Mouse (Mus musculus): Measurements from ENCODE around the gene Palm2. TPM values are rescaled to one million over a fixed set of nuclear protein-coding genes. Genes with fewer than 3 reads are reported as not detected.

Gene Palm2
- polyA plus RNA-seq, 1 experiment from 2014 or later, result 4.1 TPM

DNA sequence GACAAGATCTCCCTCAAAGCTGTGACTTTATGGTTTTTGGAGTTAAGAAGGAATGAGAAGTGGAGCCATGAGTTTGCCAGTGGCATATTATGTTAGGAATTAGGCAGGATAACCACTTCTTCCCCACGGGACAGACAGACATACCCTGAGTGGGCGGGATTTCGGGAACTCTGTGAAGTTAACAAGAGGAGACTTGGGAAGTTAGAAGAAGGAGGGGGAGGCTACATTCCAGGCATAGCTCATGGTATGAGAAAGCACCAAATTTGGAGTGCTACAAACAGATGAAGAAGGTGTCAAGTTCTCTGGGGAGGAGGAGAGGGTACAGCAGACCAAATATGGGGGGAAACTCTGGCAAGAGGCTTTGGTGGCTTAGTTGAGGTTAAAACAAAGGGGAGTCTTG, 126.0 kb downstream of the Palm2 start:
- Histone ChIP-seq H3K4me1 (peaks cover 32% of the 10 kb centered on the region), H3K9me3 (no peaks in the 10 kb centered on the region), H3K36me3 (replicated peaks) (no peaks in the 10 kb centered on the region), H3K4me3 (no peak overlapping the region), H3K27me3 (replicated peaks; ENCODE audit: low read depth, poor library complexity, severe bottlenecking) (0 out of 2 replicates have a peak, but pooled peaks cover 3% of the 10 kb centered on the region), H3K27ac (replicated peaks) (peak overlapping the region; percentile 19; the same call in 1 of the 2 replicates)
- WGBS, result 45% methylated on average over 3 of the region's 3 CpGs
- DNase-seq (ENCODE audit: low spot score), result no peak

DNA sequence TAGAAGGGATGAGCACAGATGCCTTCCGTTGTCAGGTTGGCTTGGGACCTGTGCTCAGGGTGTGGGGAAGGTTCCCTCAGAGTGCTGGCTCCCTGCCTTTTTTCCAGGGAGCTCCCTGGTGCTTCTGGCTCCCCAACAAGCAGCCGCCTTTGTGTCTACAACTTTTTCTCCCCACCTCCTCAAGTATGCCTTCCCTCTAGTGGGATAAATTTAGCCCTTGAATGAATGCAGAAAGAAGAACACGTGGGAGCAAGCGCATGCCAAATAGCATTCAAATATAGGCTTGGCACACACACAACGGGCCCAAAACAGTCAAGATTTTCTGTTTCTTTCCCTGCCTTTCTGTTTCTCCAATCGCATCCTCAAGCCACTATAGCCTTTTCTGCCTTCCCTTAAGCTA, 127.0 kb downstream of the Palm2 start:
- Histone ChIP-seq H3K4me1 (peaks cover 28% of the 10 kb centered on the region), H3K27ac (replicated peaks) (peak overlapping the region; percentile 19), H3K4me3 (no peak overlapping the region), H3K9me3 (no peaks in the 10 kb centered on the region), H3K36me3 (replicated peaks) (no peaks in the 10 kb centered on the region), H3K27me3 (replicated peaks; ENCODE audit: low read depth, poor library complexity, severe bottlenecking) (peaks cover 6% of the 10 kb centered on the region)
- 82% methylated on average over 6 of the region's 6 CpGs for WGBS
- DNase-seq (ENCODE audit: low spot score), result no peak

DNA sequence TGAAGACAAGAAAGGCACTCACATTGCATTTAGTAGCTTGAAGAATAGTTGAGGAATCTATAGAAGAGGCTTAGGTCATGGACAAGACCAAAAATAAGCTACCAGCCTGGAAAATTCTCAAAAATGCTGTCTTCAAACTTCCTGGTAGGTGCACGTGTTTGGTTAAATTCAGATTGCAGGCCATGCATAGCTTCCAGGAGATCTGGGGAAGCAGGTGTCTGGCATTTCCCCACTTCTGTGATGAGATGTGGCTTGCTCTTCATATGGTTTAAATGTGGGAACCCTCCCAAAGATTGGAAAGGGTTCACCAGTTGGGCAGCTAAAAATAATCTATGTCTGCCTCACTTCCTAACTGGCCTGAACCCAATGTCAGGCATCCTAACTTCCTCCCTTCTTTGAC, 131.2 kb downstream of the Palm2 start:
- H3K27ac ChIP-seq (replicated peaks), result no peak overlapping the region
- H3K9me3 ChIP-seq, result no peaks in the 10 kb centered on the region
- H3K4me1 ChIP-seq, result peaks cover 37% of the 10 kb centered on the region
- H3K36me3 ChIP-seq (replicated peaks), result no peaks in the 10 kb centered on the region
- DNase-seq (ENCODE audit: low spot score), result no peak
- peaks cover 29% of the 10 kb centered on the region for H3K27me3 ChIP-seq (replicated peaks; ENCODE audit: low read depth, poor library complexity, severe bottlenecking)
- H3K4me3 ChIP-seq, result no peak overlapping the region
- 94% methylated on average over 1 of the region's 1 CpGs for WGBS

DNA sequence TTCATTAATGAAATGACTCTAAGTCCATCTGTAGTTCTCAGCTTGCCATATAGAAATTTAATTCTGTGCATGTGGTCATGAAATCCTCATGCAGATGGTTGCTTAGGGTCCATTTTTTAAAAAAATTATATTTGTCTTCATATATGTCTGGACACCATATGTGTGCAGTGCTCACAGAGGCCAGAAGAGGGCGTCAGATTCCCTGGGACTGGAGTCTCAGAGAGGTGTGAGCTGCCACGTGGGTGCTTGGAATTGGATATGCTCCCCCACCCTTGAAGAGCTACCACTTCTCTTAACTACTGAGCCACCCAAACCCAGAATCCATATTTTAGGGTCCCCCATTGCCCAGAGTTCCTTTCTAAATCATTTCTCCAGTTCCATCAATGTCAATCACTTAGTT, 131.8 kb downstream of the Palm2 start:
- no peak for DNase-seq (ENCODE audit: low spot score)
- Histone ChIP-seq H3K27ac (replicated peaks) (no peak overlapping the region), H3K27me3 (replicated peaks; ENCODE audit: low read depth, poor library complexity, severe bottlenecking) (peaks cover 29% of the 10 kb centered on the region), H3K36me3 (replicated peaks) (no peaks in the 10 kb centered on the region), H3K9me3 (no peaks in the 10 kb centered on the region), H3K4me1 (peaks cover 35% of the 10 kb centered on the region), H3K4me3 (no peak overlapping the region)
- WGBS, result 62% methylated on average over 2 of the region's 2 CpGs

DNA sequence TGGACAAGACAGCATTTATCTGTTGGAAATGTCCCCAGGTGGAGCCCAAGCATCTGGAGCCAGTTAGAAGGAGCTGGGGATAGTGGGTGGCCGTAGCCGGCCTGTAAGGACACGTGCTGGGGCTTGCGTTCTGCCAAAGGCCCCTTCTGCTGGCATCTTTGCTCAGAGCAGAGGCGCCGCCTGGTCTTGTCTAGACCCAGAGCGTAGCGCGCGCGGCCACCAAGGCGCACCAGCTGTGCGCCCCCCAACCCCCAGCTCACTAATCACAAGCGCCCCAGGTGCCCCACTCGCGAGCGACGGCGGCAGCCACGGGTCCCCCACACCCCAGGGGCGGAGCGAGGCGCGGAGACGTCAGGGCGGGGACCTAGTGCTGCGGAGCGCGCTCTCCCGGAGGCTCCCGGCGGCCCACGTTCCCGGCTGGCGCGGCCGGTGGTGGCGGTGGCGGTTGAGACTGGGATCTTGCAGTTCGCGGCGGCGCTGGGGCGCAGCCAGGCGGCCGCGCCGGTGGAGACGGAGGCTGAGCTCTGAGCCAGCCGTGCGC, 133.7 kb downstream of the Palm2 start, which contains the start of gene Pakap:
Pakap (plus strand) TSS at position 514 of the 541 bp plus-strand sequence.
- peak within 1 kb of the TSS; percentile 79 for H3K4me3 ChIP-seq
- peak within 1 kb of the TSS; percentile 94 for H3K27ac ChIP-seq (replicated peaks)
- no peaks in the 10 kb centered on the region for H3K9me3 ChIP-seq
- WGBS, result under 1% methylated on average over 51 of the region's 51 CpGs
- peaks cover 26% of the 10 kb centered on the region for H3K27me3 ChIP-seq (replicated peaks; ENCODE audit: low read depth, poor library complexity, severe bottlenecking)
- peaks cover 35% of the 10 kb centered on the region for H3K4me1 ChIP-seq
- no peaks in the 10 kb centered on the region for H3K36me3 ChIP-seq (replicated peaks)
- DNase-seq (ENCODE audit: low spot score), result peak; percentile 83

DNA sequence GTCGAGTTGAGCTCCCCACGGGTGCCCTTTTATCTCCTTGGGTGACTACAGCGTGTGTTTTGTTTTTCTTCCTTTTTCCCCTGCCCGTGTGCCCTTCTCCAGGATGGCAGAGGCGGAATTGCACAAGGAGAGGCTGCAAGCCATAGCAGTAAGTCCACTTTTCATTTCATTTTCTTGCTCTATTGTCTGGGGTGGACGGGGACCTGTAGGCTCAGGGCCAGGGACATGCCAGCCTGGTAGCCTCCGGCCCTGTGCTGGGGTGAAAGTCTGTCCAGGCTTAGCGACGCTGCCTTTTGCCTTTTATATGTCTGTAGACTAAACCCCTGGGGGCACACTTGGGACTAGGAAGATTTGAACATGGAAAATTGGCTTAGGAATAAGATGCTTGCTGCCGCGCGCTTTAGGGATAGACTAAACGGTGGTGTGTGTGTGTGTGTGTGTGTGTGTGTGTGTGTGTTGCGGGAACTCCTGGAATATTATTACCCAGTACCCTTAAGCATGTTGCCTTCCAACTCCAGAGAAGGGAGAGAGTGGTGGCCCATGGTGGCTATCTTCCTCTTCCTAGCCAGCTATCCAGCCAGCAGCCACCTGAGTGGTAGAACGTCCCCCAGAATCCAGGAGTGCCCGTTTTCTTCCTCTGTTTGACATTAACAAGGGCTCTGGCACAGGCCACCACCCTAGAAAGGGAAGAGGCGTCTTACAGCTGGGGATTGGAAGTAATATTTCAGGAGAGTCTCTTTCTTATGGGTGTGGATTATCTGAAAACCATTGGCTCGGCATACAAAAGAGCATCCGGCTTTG, 134.4 kb downstream of the Palm2 start:
- H3K27me3 ChIP-seq (replicated peaks; ENCODE audit: low read depth, poor library complexity, severe bottlenecking), result peaks cover 26% of the 10 kb centered on the region
- whole genome bisulfite sequencing, result 39% methylated on average over 19 of the region's 19 CpGs
- no peaks in the 10 kb centered on the region for H3K9me3 ChIP-seq
- peak overlapping the region; percentile 79 for H3K4me3 ChIP-seq
- peak overlapping the region; percentile 94 for H3K27ac ChIP-seq (replicated peaks)
- peak; percentile 55 for DNase-seq (ENCODE audit: low spot score)
- no peaks in the 10 kb centered on the region for H3K36me3 ChIP-seq (replicated peaks)
- peaks cover 35% of the 10 kb centered on the region for H3K4me1 ChIP-seq

DNA sequence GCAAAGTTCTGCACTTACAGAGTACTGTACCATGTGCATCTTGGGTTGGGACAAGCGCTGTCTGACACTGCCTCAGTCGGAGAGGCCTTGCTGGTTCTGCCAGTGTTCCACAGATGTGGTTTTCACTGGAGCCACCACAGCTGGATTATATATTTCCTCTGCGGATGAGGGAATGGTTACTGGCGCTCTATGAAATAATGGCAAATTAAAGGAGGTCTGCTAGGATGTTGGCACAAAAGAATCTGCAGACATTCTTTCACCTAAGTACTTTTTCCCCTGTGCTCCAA, 135.0 kb downstream of the Palm2 start:
- no peaks in the 10 kb centered on the region for H3K9me3 ChIP-seq
- no peaks in the 10 kb centered on the region for H3K36me3 ChIP-seq (replicated peaks)
- H3K4me1 ChIP-seq, result peaks cover 35% of the 10 kb centered on the region
- H3K27ac ChIP-seq (replicated peaks), result 0 out of 2 replicates have a peak overlapping the region, but pooled peaks have one; percentile 94
- peaks cover 26% of the 10 kb centered on the region for H3K27me3 ChIP-seq (replicated peaks; ENCODE audit: low read depth, poor library complexity, severe bottlenecking)
- WGBS, result 82% methylated on average over 4 of the region's 4 CpGs
- peak overlapping the region; percentile 79 for H3K4me3 ChIP-seq
- DNase-seq (ENCODE audit: low spot score), result no peak

DNA sequence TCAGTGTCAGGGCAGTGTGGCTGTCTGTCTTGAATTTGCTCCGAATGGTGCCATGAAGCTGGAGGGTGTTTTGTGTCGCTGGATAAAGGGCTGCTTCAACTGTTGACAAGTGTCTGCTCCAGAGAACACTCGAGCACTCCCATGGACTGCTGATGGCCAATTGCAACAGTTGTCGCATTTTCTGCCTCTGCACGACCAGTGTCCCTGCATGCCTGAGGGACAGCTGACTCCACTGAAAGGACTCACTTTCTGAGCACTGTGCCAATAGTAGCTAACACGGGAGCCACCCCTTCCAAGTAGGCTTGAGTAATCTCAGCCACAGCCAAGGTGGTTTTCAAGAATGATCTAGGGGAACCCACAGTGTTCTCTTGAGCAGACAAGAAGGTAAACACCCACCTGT, 135.7 kb downstream of the Palm2 start:
- H3K9me3 ChIP-seq, result no peaks in the 10 kb centered on the region
- no peak for DNase-seq (ENCODE audit: low spot score)
- H3K27ac ChIP-seq (replicated peaks), result no peak overlapping the region
- H3K27me3 ChIP-seq (replicated peaks; ENCODE audit: low read depth, poor library complexity, severe bottlenecking), result peaks cover 26% of the 10 kb centered on the region
- H3K4me1 ChIP-seq, result peaks cover 35% of the 10 kb centered on the region
- 62% methylated on average over 6 of the region's 6 CpGs for WGBS
- no peaks in the 10 kb centered on the region for H3K36me3 ChIP-seq (replicated peaks)
- peak overlapping the region; percentile 79; the same call in 1 of the 2 replicates for H3K4me3 ChIP-seq

DNA sequence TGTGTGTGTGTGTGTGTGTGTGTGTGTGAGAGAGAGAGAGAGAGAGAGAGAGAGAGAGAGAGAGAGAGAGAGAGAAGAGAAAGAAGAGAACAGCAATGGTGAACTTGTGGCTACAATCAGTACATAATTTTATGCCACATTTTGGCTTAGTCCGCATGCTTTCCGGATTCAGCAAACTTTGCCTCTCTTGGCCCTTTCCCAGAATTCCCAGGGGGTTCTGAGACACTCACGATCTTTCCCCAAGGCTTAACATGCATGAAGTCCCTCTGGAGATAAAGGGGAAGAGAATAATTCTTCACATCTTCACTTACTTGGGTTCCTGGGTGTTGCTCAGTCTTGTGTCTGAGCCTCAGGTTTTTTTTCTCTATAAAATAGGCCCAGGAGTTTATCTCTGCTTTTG, 136.2 kb downstream of the Palm2 start:
- no peaks in the 10 kb centered on the region for H3K9me3 ChIP-seq
- no peak overlapping the region for H3K27ac ChIP-seq (replicated peaks)
- H3K4me1 ChIP-seq, result peaks cover 35% of the 10 kb centered on the region
- no peak overlapping the region for H3K4me3 ChIP-seq
- H3K36me3 ChIP-seq (replicated peaks), result no peaks in the 10 kb centered on the region
- no peak for DNase-seq (ENCODE audit: low spot score)
- 77% methylated on average over 3 of the region's 3 CpGs for WGBS
- peaks cover 26% of the 10 kb centered on the region for H3K27me3 ChIP-seq (replicated peaks; ENCODE audit: low read depth, poor library complexity, severe bottlenecking)

DNA sequence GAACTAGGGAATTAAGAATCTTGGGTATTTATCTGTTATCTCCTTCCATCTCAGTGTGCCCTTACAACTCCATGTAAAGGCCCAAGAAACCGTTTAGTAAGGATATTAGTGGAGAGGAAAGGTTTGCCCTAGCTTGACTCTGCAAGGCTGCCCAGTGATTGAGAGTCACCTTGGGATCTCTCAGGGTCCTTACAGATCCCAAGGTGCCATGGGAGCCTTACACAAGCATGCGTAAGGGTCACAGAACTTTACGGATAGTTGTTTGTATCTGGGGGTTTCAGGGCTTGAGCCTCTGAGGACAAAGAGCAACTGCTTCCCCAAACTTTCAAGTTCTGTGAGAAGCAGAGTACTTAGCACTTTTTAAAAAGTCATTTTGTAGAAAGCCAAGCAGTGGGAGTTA, 140.1 kb downstream of the Palm2 start:
- H3K4me3 ChIP-seq, result no peak overlapping the region
- H3K27ac ChIP-seq (replicated peaks), result no peak overlapping the region
- H3K36me3 ChIP-seq (replicated peaks), result no peaks in the 10 kb centered on the region
- H3K4me1 ChIP-seq, result peaks cover 13% of the 10 kb centered on the region
- 86% methylated on average over 3 of the region's 3 CpGs for WGBS
- no peak for DNase-seq (ENCODE audit: low spot score)
- H3K27me3 ChIP-seq (replicated peaks; ENCODE audit: low read depth, poor library complexity, severe bottlenecking), result no peaks in the 10 kb centered on the region
- no peaks in the 10 kb centered on the region for H3K9me3 ChIP-seq

DNA sequence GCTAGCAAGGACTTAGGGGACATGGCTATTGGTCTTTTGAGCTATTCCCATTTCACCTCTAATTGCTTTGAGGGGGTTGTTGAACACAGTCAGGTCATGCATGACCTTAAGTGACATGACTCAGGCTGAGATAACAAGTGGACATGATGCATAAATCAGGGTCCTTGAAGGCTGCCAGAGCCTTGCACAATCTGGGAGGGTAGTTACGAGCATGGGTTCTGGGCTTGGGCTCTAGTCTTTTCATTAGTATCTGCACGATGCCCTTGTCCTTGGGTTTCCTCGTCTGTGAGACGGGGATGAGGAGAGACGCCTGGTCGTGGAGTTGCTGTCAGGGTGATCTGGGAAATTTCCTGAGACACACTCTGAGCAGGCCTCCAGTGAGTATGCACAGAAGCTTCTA, 140.6 kb downstream of the Palm2 start:
- Histone ChIP-seq H3K9me3 (no peaks in the 10 kb centered on the region), H3K36me3 (replicated peaks) (no peaks in the 10 kb centered on the region), H3K27ac (replicated peaks) (no peak overlapping the region), H3K27me3 (replicated peaks; ENCODE audit: low read depth, poor library complexity, severe bottlenecking) (no peaks in the 10 kb centered on the region), H3K4me3 (no peak overlapping the region), H3K4me1 (peaks cover 8% of the 10 kb centered on the region)
- DNase-seq (ENCODE audit: low spot score), result no peak
- 85% methylated on average over 6 of the region's 6 CpGs for WGBS

DNA sequence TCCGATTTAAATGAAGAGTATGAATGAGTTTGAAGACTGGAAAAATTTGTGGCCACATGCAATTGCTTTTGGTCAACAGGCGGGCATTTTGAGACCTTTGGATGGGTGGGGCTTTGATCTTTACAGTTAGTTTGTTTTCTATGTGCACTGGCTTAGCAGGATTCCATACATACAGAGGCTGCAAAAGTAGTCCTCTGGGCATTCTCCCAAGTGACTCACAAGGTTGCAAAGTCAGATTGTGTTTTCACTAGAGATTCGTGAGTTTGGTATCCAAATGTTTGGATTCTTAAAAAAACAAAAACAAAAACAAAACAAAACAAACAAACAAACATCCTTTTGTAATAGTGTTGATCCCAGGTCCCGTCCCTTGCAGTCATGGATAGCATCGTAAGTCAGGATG, 141.6 kb downstream of the Palm2 start:
- no peak for DNase-seq (ENCODE audit: low spot score)
- Histone ChIP-seq H3K4me3 (no peak overlapping the region), H3K27ac (replicated peaks) (no peak overlapping the region), H3K36me3 (replicated peaks) (no peaks in the 10 kb centered on the region), H3K9me3 (no peaks in the 10 kb centered on the region), H3K27me3 (replicated peaks; ENCODE audit: low read depth, poor library complexity, severe bottlenecking) (no peaks in the 10 kb centered on the region), H3K4me1 (peaks cover 3% of the 10 kb centered on the region; the same call in 1 of the 2 replicates)
- 81% methylated on average over 5 of the region's 5 CpGs for WGBS

DNA sequence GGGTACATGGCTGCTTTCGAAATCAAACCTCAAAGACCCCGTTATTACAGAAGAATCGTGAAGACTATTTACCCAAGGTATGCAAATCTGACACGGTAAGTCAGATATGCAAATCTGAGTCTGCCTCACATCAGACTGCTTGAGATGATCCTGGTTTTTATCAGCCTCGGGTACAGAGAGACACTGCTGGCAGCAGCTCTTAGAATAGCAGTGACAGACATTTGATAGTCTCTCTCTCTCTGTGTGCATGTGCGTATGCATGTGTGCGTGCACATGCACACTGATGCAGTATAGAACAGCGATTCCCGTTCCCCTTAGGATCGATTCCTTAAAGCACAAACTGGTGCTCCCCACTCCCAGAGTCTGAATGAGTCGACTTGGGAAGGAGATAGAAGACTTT, 142.0 kb downstream of the Palm2 start:
- Histone ChIP-seq H3K36me3 (replicated peaks) (no peaks in the 10 kb centered on the region), H3K4me3 (no peak overlapping the region), H3K27me3 (replicated peaks; ENCODE audit: low read depth, poor library complexity, severe bottlenecking) (no peaks in the 10 kb centered on the region), H3K4me1 (no peaks in the 10 kb centered on the region), H3K9me3 (no peaks in the 10 kb centered on the region), H3K27ac (replicated peaks) (no peak overlapping the region)
- no peak for DNase-seq (ENCODE audit: low spot score)
- WGBS, result 87% methylated on average over 11 of the region's 11 CpGs

Data from embryonic facial prominence, embryonic 10.5 days (tissue).